Comparison of ENCODE assay signal across 22 mouse cellular contexts in genomic region chr8:126973686-126974265, GRCm38 (mm10). TPM values are rescaled to one million over a fixed set of nuclear protein-coding genes. Genes with fewer than 3 reads are reported as not detected.
DNase-seq lines count a peak whose midpoint lies in the region; ATAC-seq and TF ChIP-seq lines count a peak whose summit lies in the region.
"Had no signal": no experiment of that assay in that cellular context is flagged by ENCODE, and none has a peak within 500 bp of the region (broad histone marks: within the 10 kb centered on the region; RNA-seq: fewer than 3 reads in every experiment).

No protein-coding gene starts in this region.

- no peak for TF ChIP-seq POLR2A in bone marrow macrophage, adult 2 months (IDR thresholded peaks at IDR 0.05; ENCODE audit: borderline replicate concordance, low read depth, low read length)

- peak overlapping the region; percentile 29; the same call in 1 of the 2 replicates for H3K9ac ChIP-seq in liver, embryonic 13.5 days
- no peak overlapping the region for H3K9ac ChIP-seq in liver, embryonic 16.5 days (ENCODE audit: low read depth, low read length)
- H3K9ac ChIP-seq: forebrain, postnatal 0 days; heart, embryonic 13.5 days; limb, embryonic 15.5 days had no signal

- no peak for DNase-seq in liver, embryonic 13.5 days
- no peak for DNase-seq in liver
- DNase-seq in cerebellum, postnatal 36 days, result no peak
- DNase-seq in thymus, postnatal 14 days, result no peak
- DNase-seq in heart, adult 18-20 months, result no peak
- DNase-seq: adrenal gland, postnatal 36 days; cerebellum, adult 9-11 months; forebrain, postnatal 0 days; heart, postnatal 4 days; lung, postnatal 10 days; retina, postnatal 1 day; thymus, adult 18-20 months had no signal

- peak overlapping the region; percentile 10; the same call in 1 of the 2 replicates for H3K4me2 ChIP-seq in liver, embryonic 13.5 days
- H3K4me2 ChIP-seq in liver, embryonic 16.5 days (ENCODE audit: low read depth, low read length), result no peak overlapping the region
- H3K4me2 ChIP-seq: heart, embryonic 13.5 days; limb, embryonic 15.5 days had no signal

- 21% methylated on average over 9 of the region's 9 CpGs for WGBS in liver, embryonic 13.5 days (ENCODE audit: insufficient replicate concordance)
- WGBS in liver, embryonic 16.5 days (ENCODE audit: insufficient replicate concordance), result 18% methylated on average over 9 of the region's 9 CpGs

- peaks cover 14% of the 10 kb centered on the region for H3K27me3 ChIP-seq in liver, embryonic 13.5 days
- no peaks in the 10 kb centered on the region; the same call in 1 of the 2 replicates for H3K27me3 ChIP-seq in liver, embryonic 16.5 days (ENCODE audit: control insufficient read depth, insufficient read depth, low read depth, low read length)

- peaks cover 6% of the 10 kb centered on the region for H3K36me3 ChIP-seq in liver, embryonic 13.5 days
- H3K36me3 ChIP-seq in liver, embryonic 16.5 days (ENCODE audit: control insufficient read depth, insufficient read depth), result no peaks in the 10 kb centered on the region

- H3K4me3 ChIP-seq in liver, embryonic 13.5 days (replicated peaks), result no peak overlapping the region
- no peak overlapping the region for H3K4me3 ChIP-seq in bone marrow macrophage, adult 2 months (ENCODE audit: insufficient read depth, low read length)
- H3K4me3 ChIP-seq in liver, embryonic 16.5 days (ENCODE audit: low read depth, low read length), result no peak overlapping the region
- H3K4me3 ChIP-seq: embryonic facial prominence, embryonic 10.5 days; erythroblast, embryonic 14.5 days; heart, embryonic 13.5 days; limb, embryonic 15.5 days; megakaryocyte, embryonic 14.5 days had no signal

- H3K9me3 ChIP-seq in liver, embryonic 13.5 days (replicated peaks), result no peaks in the 10 kb centered on the region
- no peaks in the 10 kb centered on the region for H3K9me3 ChIP-seq in liver, embryonic 16.5 days (replicated peaks; ENCODE audit: control insufficient read depth, low read length)
- H3K9me3 ChIP-seq: embryonic facial prominence, embryonic 10.5 days; heart, embryonic 13.5 days; limb, embryonic 15.5 days; megakaryocyte, embryonic 14.5 days had no signal

- ATAC-seq in liver, embryonic 13.5 days (ENCODE audit: low read depth), result no peak
- no peak for ATAC-seq in liver, embryonic 16.5 days (ENCODE audit: low read depth)
- ATAC-seq: activated CD4-positive, CD25-positive, alpha-beta regulatory T cell, adult 4 months; forebrain, postnatal 0 days; midbrain, embryonic 16.5 days; Patski had no signal

- no peak for TF ChIP-seq CTCF in bone marrow macrophage, adult 2 months (IDR thresholded peaks at IDR 0.05; ENCODE audit: low read depth, low read length)

- no peak overlapping the region for H3K27ac ChIP-seq in liver, embryonic 13.5 days
- H3K27ac ChIP-seq in bone marrow macrophage, adult 2 months (ENCODE audit: insufficient read depth, low read depth, low read length), result 0 out of 2 replicates have a peak overlapping the region, but pooled peaks have one; percentile 4
- H3K27ac ChIP-seq in liver, embryonic 16.5 days (ENCODE audit: low read length), result peak overlapping the region; percentile 44; the same call in 1 of the 2 replicates
- H3K27ac ChIP-seq: embryonic facial prominence, embryonic 10.5 days; heart, embryonic 13.5 days; limb, embryonic 15.5 days had no signal

- peaks cover 47% of the 10 kb centered on the region for H3K4me1 ChIP-seq in liver, embryonic 13.5 days (replicated peaks)
- H3K4me1 ChIP-seq in bone marrow macrophage, adult 2 months (ENCODE audit: control insufficient read depth, insufficient read depth, low read length), result peaks cover 13% of the 10 kb centered on the region
- peaks cover 16% of the 10 kb centered on the region for H3K4me1 ChIP-seq in liver, embryonic 16.5 days (ENCODE audit: control insufficient read depth, low read depth, low read length)

RNA-seq across cellular contexts. Expression of gene Rbm34, which starts 2.9 kb away (rescaled TPM):
- 16.5 and 19.2 TPM in 2 replicates for polyA plus RNA-seq in liver, embryonic 13.5 days (2015; fragmentation: Nextera tagmentation; extraction: Ambion mirVana)
- polyA plus RNA-seq in bone marrow macrophage, adult 2 months (2012; ENCODE audit: insufficient read depth, insufficient read length, missing spikeins), result 19.7 and 20.9 TPM in 2 replicates
- polyA plus RNA-seq in liver, embryonic 16.5 days (2015; fragmentation: Nextera tagmentation; extraction: Ambion mirVana), result 6.9 and 8.7 TPM in 2 replicates
- 1 to 10 TPM; 3.3 to 4.2 TPM for total RNA-seq in heart, adult 18-20 months (2021)

RNA-seq across cellular contexts. Expression of gene Tomm20, which starts 28.1 kb away (rescaled TPM):
- 202 and 204 TPM in 2 replicates for polyA plus RNA-seq in liver, embryonic 13.5 days (2015; fragmentation: Nextera tagmentation; extraction: Ambion mirVana)
- 79.4 and 89.9 TPM in 2 replicates for polyA plus RNA-seq in bone marrow macrophage, adult 2 months (2012; ENCODE audit: insufficient read depth, insufficient read length, missing spikeins)
- 85.0 and 96.8 TPM in 2 replicates for polyA plus RNA-seq in liver, embryonic 16.5 days (2015; fragmentation: Nextera tagmentation; extraction: Ambion mirVana)
- 10 to 100 TPM; 93.5 to 97.6 TPM for total RNA-seq in heart, adult 18-20 months (2021)
